Mouse (Mus musculus) thymus, adult 2 months (tissue): Measurements from ENCODE around the gene Ptprs. TPM values are rescaled to one million over a fixed set of nuclear protein-coding genes. Genes with fewer than 3 reads are reported as not detected.

ENCODE experiments used
- DNase-seq: peaks from one replicate; pipeline ENCODE4 v3.0.0; 2021
- H3K27ac ChIP-seq: fragments of 200-500 bp; 2 replicates; pipeline ENCODE4 v1.5.1; 2012; ENCODE audit warnings: low read length, control low read depth; ENCODE audit not compliant: control insufficient read depth, insufficient read depth
- H3K27me3 ChIP-seq: fragments of 200-500 bp; 2 replicates; pipeline ENCODE4 v1.6.1; 2012; ENCODE audit warnings: mild to moderate bottlenecking, low read length, moderate library complexity, mixed read lengths; ENCODE audit not compliant: control insufficient read depth, insufficient read depth
- H3K36me3 ChIP-seq: fragments of 200-500 bp; 2 replicates; pipeline ENCODE4 v1.6.1; 2012; ENCODE audit warnings: mild to moderate bottlenecking, low read length, moderate library complexity; ENCODE audit not compliant: control insufficient read depth, insufficient read depth
- H3K4me1 ChIP-seq: fragments of 200-500 bp; replicated peaks from 2 replicates; pipeline ENCODE4 v1.6.1; 2012; ENCODE audit warnings: low read length; ENCODE audit not compliant: control insufficient read depth, insufficient read depth
- H3K4me3 ChIP-seq: fragments of 200-500 bp; 2 replicates; pipeline ENCODE4 v1.5.1; 2012; ENCODE audit warnings: mild to moderate bottlenecking, low read length, control low read depth, moderate library complexity; ENCODE audit not compliant: control insufficient read depth, insufficient read depth
- CTCF ChIP-seq: fragments of 200-500 bp; IDR thresholded peaks from 2 replicates; pipeline ENCODE4 v1.5.1; 2012; ENCODE audit warnings: mild to moderate bottlenecking, control low read depth, low read length, moderate library complexity, borderline replicate concordance; ENCODE audit not compliant: control insufficient read depth, poor library complexity, insufficient read depth; ENCODE audit errors: extremely low read depth
- POLR2A ChIP-seq: fragments of 200-500 bp; IDR thresholded peaks from 2 replicates; pipeline ENCODE4 v1.6.1; 2012; ENCODE audit warnings: mild to moderate bottlenecking, low read length, control low read depth, moderate library complexity; ENCODE audit not compliant: control insufficient read depth, poor library complexity, insufficient read depth; ENCODE audit errors: extremely low read depth
- WGBS: fragments of 180-500 bp; shearing (Covaris S2); methylation state at CpG from one replicate; pipeline ENCODE4 v1.1.7; 2018; 5-methylcytosine and 5-hydroxymethylcytosine counted together
- polyA plus RNA-seq: library from polyadenylated mRNA; depleted of rRNA; stranded (reverse); fragments of >200 nt; gene quantifications from 2 replicates; pipeline ENCODE4 v1.2.3, GENCODE M21; 2012

Ptprs gene
- polyA plus RNA-seq, 1 experiment, result 235 TPM

DNA sequence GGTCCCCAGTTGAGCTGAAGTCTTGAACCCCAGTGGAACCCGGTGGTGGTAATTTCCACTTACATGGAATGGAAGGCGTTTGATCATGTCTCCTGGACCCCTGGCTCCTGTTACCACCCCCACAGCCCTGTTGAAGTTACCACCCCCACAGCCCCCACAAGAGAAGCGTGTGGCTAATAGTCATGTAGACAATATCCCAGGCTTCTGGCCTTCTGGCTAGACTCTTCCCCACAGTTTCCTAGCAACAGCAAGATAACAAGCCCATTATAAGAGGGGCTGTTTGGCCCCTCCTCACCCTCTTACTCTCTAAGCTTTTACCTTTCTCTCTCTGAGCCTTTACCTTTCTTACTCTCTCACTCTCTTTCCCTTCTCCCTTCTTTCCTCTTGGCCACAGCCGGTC lies 69.4 kb downstream of the Ptprs start:
- no peaks in the 10 kb centered on the region for H3K27me3 ChIP-seq
- no peak for TF ChIP-seq CTCF
- TF ChIP-seq POLR2A, result no peak
- no peak for DNase-seq
- no peaks in the 10 kb centered on the region for H3K4me1 ChIP-seq
- H3K4me3 ChIP-seq, result no peak overlapping the region
- WGBS, result 94% methylated on average over 4 of the region's 4 CpGs
- no peaks in the 10 kb centered on the region for H3K36me3 ChIP-seq
- no peak overlapping the region for H3K27ac ChIP-seq

DNA sequence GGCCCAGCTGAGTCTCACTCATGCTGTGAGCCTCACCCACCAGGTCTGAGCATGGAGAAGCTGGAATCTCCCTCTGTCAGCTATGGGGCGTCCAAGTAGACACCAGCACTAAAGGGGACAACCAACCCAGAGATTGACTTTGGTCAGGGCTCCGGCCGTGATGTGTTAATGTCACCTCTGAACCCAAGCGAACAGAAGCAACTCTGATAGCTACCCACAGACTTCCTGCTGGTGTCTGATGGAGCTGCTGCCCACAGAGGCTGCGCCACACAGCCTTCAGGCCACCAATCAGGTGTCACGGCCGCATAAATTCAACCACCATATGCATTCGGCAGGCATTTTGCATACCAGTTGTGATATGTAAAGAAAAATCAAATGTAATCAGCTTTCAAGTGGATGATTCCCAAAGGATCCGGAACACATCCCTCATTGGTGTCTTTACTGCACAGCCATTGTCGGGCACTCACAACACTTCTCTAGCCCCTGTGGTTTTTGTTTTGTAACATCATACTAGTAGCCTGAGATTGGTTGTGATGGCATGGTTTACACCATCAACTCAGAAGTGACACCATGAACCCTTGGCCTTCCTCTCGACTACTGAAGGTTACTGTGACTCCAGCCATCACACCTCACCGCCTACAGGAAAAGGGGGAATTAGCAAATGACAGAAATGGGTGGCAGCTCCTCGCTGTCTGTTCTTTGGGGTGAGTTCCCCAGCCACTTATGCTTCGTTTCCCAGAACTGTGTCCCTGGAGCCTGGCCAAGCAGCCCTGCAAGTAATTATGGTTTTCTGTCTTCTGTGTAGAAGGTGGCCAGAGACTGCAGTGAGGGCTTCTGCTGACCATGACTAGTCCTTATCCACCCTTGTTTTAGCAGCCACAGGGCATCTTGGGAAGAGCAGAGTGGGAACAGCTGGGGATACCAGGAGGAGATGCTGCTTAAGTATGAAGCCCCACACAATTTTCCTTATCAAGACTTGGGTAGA lies 70.1 kb downstream of the Ptprs start:
- no peak for TF ChIP-seq CTCF
- TF ChIP-seq POLR2A, result no peak
- Histone ChIP-seq H3K4me1 (no peaks in the 10 kb centered on the region), H3K27ac (no peak overlapping the region), H3K27me3 (no peaks in the 10 kb centered on the region), H3K36me3 (no peaks in the 10 kb centered on the region), H3K4me3 (no peak overlapping the region)
- 72% methylated on average over 14 of the region's 14 CpGs for WGBS
- no peak for DNase-seq

DNA sequence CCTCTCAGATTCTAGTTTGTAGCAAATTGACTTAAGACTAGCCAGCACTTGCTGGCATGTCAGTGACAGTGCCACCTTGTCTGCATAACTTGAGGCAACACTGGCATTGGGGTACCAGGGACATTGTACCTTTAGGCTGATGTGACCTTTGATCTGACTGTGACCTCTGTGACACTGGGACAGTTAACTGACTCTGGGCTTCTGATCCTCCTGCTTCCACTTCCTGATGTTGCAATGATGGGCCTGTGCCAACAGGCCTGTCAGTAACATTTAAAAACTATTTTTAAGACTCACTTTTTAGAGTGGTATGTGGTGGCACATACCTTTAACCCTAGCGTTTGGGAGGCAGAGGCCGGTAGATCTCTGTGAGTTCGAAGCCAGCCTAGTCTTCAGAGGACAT lies 70.9 kb downstream of the Ptprs start:
- whole genome bisulfite sequencing, result 88% methylated on average over 3 of the region's 3 CpGs
- H3K4me3 ChIP-seq, result no peak overlapping the region
- DNase-seq, result no peak
- no peaks in the 10 kb centered on the region for H3K27me3 ChIP-seq
- H3K27ac ChIP-seq, result no peak overlapping the region
- TF ChIP-seq CTCF (no peak), POLR2A (no peak)
- H3K36me3 ChIP-seq, result no peaks in the 10 kb centered on the region
- H3K4me1 ChIP-seq, result no peaks in the 10 kb centered on the region

DNA sequence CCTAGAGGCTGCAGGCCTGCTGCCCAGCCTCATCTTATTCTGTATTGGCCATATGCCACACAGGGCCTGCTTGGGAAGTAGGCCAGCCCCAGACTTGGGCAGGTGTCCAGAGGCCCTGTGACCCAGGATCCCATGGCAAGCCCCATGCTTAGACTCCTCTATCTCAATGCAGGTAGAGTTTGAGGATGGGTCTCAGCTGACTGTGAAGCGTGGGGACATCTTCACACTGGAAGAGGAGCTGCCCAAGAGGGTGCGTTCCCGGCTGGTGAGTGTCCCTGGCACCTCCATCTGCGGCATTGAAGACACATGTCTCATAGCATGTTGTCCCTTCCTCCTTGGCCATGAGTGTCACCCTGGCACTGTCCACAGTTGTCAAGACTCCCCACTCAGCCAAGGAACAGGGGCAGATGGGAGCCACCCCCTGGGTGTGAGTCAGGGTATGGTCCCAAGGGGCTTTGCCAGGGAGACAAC lies 75.2 kb downstream of the Ptprs start:
- H3K27me3 ChIP-seq, result no peaks in the 10 kb centered on the region
- peaks cover 8% of the 10 kb centered on the region for H3K36me3 ChIP-seq
- TF ChIP-seq POLR2A (no peak), CTCF (no peak)
- H3K4me1 ChIP-seq, result no peaks in the 10 kb centered on the region
- no peak overlapping the region for H3K27ac ChIP-seq
- DNase-seq, result no peak
- H3K4me3 ChIP-seq, result no peak overlapping the region
- 98% methylated on average over 4 of the region's 4 CpGs for WGBS

DNA sequence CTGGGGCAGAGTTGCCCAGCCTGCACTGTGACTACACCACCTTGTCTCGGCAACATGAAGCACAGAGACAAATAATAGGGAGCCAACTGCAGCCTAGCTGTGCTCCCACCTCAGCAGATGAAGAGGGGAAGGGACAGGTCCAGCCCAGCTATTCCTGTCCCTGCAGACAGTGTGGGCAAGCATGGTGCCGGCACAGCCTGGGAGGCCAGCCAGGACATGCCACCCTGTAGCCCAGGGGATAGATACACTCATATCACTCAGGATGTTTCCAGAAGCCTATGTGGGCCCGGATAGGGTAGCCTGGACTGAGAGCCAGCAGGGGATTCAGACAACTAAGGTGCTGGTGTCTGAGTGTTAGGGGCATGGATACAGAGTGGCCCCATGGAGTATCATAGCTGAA lies 76.1 kb downstream of the Ptprs start:
- TF ChIP-seq CTCF, result no peak
- no peak for TF ChIP-seq POLR2A
- 98% methylated on average over 3 of the region's 3 CpGs for WGBS

DNA sequence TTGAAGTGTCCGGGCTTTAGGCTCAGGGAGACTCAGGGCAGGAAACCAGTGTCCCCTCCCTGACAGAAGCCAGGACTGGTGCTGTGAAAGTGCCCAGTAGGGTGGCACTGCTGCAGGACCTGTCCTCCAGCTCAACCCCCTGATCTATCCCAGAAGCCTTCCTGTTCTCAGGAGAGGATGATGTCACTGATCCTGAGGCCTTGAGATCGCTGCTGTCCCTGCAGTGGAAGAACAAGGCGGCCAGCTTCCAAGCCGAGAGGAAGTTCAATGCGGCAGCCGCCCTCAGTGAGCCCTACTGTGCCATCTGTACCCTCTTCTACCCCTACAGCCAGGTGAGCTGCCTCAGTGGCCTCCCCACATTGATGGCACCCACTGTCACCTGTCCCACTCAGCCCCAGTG lies 80.2 kb downstream of the Ptprs start:
- H3K4me1 ChIP-seq, result no peaks in the 10 kb centered on the region
- peaks cover 10% of the 10 kb centered on the region for H3K36me3 ChIP-seq
- no peak for DNase-seq
- 96% methylated on average over 6 of the region's 6 CpGs for WGBS
- H3K27me3 ChIP-seq, result no peaks in the 10 kb centered on the region
- H3K27ac ChIP-seq, result no peak overlapping the region
- no peak overlapping the region for H3K4me3 ChIP-seq
- no peak for TF ChIP-seq CTCF
- TF ChIP-seq POLR2A, result no peak

More for the DNA sequence above, 76.1 kb downstream of the Ptprs start:
- Histone ChIP-seq H3K36me3 (peaks cover 10% of the 10 kb centered on the region), H3K27me3 (no peaks in the 10 kb centered on the region), H3K4me1 (no peaks in the 10 kb centered on the region), H3K4me3 (no peak overlapping the region), H3K27ac (no peak overlapping the region)
- no peak for DNase-seq
